Mouse (Mus musculus) kidney, adult 2 months (tissue): ENCODE results near the gene Btf3. TPM values are rescaled to one million over a fixed set of nuclear protein-coding genes. Genes with fewer than 3 reads are reported as not detected.

Source experiments
- DNase-seq: peaks from one replicate; pipeline ENCODE4 v3.0.0; 2021
- H3K27ac ChIP-seq: fragments of 200-500 bp; 2 replicates; pipeline ENCODE4 v1.5.1; 2012; ENCODE audit warnings: low read depth, low read length, control low read depth, inconsistent platforms; ENCODE audit not compliant: insufficient read depth
- H3K27me3 ChIP-seq: fragments of 200-500 bp; replicated peaks from 2 replicates; pipeline ENCODE4 v1.6.1; 2012; ENCODE audit warnings: mild to moderate bottlenecking, moderate library complexity, low read length, inconsistent platforms; ENCODE audit not compliant: control insufficient read depth, insufficient read depth
- H3K36me3 ChIP-seq: fragments of 200-500 bp; 2 replicates; pipeline ENCODE4 v1.6.1; 2012; ENCODE audit warnings: mild to moderate bottlenecking, moderate library complexity, low read length, inconsistent platforms; ENCODE audit not compliant: control insufficient read depth, insufficient read depth
- H3K4me1 ChIP-seq: fragments of 200-500 bp; 2 replicates; pipeline ENCODE4 v1.6.1; 2011; ENCODE audit warnings: low read length; ENCODE audit not compliant: control insufficient read depth, insufficient read depth
- H3K4me3 ChIP-seq: fragments of 200-500 bp; 2 replicates; pipeline ENCODE4 v1.5.1; 2011; ENCODE audit warnings: mild to moderate bottlenecking, low read depth, low read length, control low read depth; ENCODE audit not compliant: insufficient read depth
- CTCF ChIP-seq: fragments of 200-500 bp; conservative IDR thresholded peaks from 2 replicates; pipeline ENCODE4 v1.5.1; 2011; ENCODE audit warnings: low read depth, mild to moderate bottlenecking, control low read depth, low read length, moderate library complexity, mixed read lengths; ENCODE audit not compliant: insufficient read depth, insufficient read length
- POLR2A ChIP-seq: fragments of 200-500 bp; IDR thresholded peaks from one replicate; pipeline ENCODE4 v1.6.1; 2011; ENCODE audit warnings: low read depth, low read length, control low read depth
- WGBS: fragments of 180-500 bp; shearing (Covaris S2); methylation state at CpG from one replicate; pipeline ENCODE4 v1.1.7; 2018; 5-methylcytosine and 5-hydroxymethylcytosine counted together
- polyA plus RNA-seq: library from polyadenylated mRNA; depleted of rRNA; stranded (reverse); fragments of >200 nt; gene quantifications from 2 replicates; pipeline ENCODE4 v1.2.3, GENCODE M21; 2012

Gene Btf3
- polyA plus RNA-seq, 1 experiment: 173 TPM

DNA sequence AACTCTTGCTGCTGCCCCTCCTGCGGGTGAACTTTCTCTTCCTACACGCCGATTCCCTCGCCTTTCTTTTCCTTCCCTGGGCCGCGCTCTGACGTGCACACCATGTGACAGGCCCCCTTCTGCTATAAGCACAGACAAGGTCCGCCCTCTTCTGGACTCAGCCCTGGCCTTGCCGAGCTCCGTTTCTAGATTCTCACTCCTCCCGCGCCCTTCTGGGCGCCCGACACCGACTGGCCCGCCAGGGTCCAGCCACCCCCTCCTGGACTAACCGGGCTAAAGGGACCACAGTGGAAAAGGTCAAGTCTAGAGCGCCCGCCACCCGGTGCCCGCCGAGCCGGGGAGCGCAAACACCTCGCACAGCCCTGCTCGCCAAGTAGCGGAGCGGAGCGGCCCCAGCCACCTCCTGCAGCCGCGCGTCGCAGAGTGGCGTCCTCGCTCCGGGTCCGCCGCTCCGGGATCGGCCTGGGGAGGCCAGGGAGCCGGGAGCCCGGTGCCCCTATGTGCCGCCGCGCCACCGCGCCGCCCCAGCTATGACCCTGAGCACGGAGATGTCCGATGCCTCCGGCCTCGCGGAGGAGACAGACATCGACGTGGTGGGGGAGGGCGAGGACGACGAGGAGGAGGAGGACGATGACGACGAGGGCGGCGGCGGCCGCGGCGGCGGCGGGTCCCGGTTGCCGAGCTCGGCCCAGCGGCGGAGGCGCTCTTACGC, 37.4 kb upstream of the Btf3 start, which contains the start of gene Foxd1:
Gene Foxd1, plus strand, starts transcription at position 153 of the 712 bp plus-strand sequence.
- no peaks in the 10 kb centered on the region for H3K36me3 ChIP-seq
- TF ChIP-seq CTCF: no peak
- TF ChIP-seq POLR2A: peak; percentile 13
- peaks cover 29% of the 10 kb centered on the region for H3K27me3 ChIP-seq
- peak within 1 kb of the TSS; percentile 44 for H3K4me3 ChIP-seq
- peak; percentile 43 for DNase-seq
- H3K27ac ChIP-seq: no peak within 1 kb of the TSS
- H3K4me1 ChIP-seq: no peaks in the 10 kb centered on the region
- WGBS: under 1% methylated on average over 76 of the region's 76 CpGs

DNA sequence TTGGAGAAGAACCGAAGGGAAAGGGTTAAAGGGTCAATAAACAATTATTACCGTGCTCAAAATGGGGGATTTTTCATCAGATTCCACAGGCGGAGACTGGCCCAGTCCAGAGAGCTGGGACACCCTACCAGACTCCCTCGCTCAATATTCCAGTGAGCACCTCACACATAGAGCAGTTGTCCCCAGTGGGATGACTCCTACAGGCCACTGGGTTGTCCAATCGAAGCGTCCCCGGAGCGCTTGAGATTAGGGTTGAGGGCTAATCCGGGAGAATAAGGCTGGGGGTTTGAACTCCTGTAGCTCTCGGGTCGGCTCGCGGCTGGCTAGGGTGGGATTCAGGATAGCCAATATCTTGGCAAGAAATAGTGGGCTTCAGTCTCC, 36.9 kb upstream of the Btf3 start:
- 3% methylated on average over 13 of the region's 13 CpGs for WGBS
- Histone ChIP-seq H3K4me3 (peak overlapping the region; percentile 44), H3K4me1 (no peaks in the 10 kb centered on the region), H3K36me3 (no peaks in the 10 kb centered on the region), H3K27me3 (peaks cover 29% of the 10 kb centered on the region), H3K27ac (no peak overlapping the region)
- no peak for DNase-seq
- TF ChIP-seq POLR2A (no peak), CTCF (no peak)

DNA sequence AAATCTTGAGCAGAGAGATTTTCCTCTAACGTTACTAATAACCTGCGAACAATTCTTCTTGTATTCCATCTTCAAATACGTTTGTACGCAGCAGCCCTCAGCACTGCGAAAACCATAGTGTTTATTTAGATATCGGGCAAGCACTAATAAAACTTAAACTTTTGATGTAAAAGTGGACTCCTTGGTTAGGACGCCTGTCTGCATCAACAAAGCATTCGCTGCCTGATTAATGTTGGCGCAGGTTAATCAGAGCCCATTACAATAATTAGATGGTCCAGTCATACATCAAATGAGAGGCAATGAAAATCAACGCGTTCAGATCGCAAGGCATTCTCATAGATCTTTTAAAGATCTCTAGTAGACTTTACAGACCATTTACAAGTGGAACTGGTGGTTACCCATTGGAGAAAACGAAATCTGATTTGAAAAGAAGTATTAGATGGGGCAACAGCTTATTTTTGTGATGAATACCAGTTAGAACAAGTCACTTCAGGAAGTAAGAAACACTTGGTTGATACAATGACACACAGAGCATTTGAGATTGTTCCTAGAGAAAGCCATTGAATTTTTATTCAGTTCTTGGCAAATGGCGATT, 35.7 kb upstream of the Btf3 start:
- no peaks in the 10 kb centered on the region for H3K4me1 ChIP-seq
- DNase-seq: no peak
- peaks cover 28% of the 10 kb centered on the region for H3K27me3 ChIP-seq
- no peak overlapping the region for H3K4me3 ChIP-seq
- H3K36me3 ChIP-seq: no peaks in the 10 kb centered on the region
- 19% methylated on average over 14 of the region's 14 CpGs for WGBS
- no peak for TF ChIP-seq CTCF
- no peak for TF ChIP-seq POLR2A
- H3K27ac ChIP-seq: no peak overlapping the region

DNA sequence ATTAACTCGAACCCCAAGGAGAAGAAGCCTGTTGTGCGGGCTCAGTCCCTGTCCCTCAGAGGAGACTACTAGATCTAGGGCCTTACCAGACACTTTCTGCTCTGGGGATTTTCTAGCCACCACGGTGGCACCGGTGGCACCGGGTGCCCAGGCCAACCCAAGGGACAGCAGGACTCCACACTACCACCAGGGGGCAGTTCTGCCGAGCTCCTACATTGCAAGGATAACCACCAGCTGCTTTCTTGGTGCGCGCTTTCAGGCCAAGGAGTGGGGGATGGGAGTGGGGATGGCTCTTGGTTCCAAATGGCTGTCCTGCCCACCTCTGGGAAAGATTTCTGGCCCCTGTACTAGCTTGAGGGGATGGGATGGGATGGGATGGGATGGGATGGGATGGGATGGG, 34.7 kb upstream of the Btf3 start:
- DNase-seq: peak; percentile 38
- peaks cover 26% of the 10 kb centered on the region for H3K27me3 ChIP-seq
- no peaks in the 10 kb centered on the region for H3K4me1 ChIP-seq
- H3K36me3 ChIP-seq: no peaks in the 10 kb centered on the region
- 29% methylated on average over 8 of the region's 8 CpGs for WGBS
- TF ChIP-seq POLR2A: no peak
- no peak; the same call in 1 of the 2 replicates for TF ChIP-seq CTCF
- no peak overlapping the region for H3K27ac ChIP-seq
- no peak overlapping the region for H3K4me3 ChIP-seq

DNA sequence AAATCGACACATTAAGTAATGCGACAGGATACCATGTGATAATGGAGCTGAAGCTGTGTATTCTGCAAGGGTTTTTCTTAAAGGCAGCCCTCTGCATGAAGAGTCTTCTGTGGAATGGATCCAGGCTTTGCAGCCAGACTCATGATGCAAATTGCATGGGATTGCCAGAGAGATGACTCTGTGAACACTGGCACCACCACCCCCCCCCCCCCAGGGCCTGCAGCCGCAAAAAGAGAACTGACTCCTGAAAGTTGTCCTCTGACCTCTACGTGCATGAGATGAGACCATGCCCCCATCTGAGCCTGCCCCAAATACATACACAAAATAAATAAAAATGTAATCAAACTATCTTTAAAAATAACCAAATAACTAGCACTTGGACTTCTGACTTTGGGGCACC, 32.7 kb upstream of the Btf3 start:
- no peak for DNase-seq
- Histone ChIP-seq H3K4me1 (no peaks in the 10 kb centered on the region), H3K27ac (no peak overlapping the region), H3K36me3 (no peaks in the 10 kb centered on the region), H3K27me3 (peaks cover 13% of the 10 kb centered on the region), H3K4me3 (no peak overlapping the region)
- TF ChIP-seq POLR2A (no peak), CTCF (no peak)
- 85% methylated on average over 4 of the region's 4 CpGs for WGBS

DNA sequence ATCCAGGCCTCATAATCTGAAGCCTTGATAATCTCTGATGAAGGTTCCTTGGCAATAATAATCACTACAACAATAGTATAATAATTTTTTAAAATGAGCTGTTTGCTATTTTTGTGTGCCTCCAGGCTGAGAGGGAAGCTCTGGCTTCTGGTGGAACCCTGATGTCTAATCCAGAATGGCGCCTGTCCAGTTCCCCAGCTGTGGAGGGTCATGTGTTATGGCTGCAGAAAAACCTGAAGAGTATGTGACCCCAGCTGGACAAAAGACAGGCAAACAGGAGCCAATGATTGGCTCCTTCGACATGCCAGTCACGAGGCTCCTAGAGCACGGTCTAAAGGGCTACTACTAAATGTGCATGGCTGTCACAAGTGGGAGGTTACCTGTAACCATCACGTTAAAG, 23.7 kb upstream of the Btf3 start:
- no peak for DNase-seq
- Histone ChIP-seq H3K36me3 (no peaks in the 10 kb centered on the region), H3K27me3 (no peaks in the 10 kb centered on the region), H3K4me3 (no peak overlapping the region), H3K27ac (no peak overlapping the region), H3K4me1 (no peaks in the 10 kb centered on the region)
- WGBS: 81% methylated on average over 5 of the region's 5 CpGs
- TF ChIP-seq CTCF (no peak), POLR2A (no peak)

DNA sequence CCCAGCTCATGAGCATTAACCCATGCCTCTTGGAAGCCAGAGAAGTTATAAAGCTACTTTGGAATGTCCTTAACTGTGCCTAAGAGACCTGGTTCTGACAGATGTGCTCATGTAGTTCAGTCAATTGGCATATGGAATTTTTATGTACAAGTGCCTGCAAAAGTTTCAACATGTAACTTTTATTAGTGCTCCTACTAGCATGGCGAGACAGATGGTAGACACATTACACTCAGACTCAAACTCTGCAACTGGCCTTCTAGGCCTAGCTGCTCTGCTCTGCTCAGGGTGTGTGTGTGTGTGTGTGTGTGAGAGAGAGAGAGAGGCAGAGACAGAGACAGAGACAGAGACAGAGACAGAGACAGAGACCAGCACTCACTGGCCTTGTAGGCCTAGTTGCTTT, 19.4 kb upstream of the Btf3 start:
- no peak overlapping the region for H3K27ac ChIP-seq
- no peaks in the 10 kb centered on the region for H3K36me3 ChIP-seq
- H3K27me3 ChIP-seq: no peaks in the 10 kb centered on the region
- no peak overlapping the region for H3K4me3 ChIP-seq
- no peaks in the 10 kb centered on the region for H3K4me1 ChIP-seq
- WGBS: 92% methylated on average over 1 of the region's 1 CpGs
- TF ChIP-seq CTCF: no peak
- no peak for TF ChIP-seq POLR2A
- no peak for DNase-seq
